Mouse (Mus musculus) embryonic fibroblast, embryonic 13.5 days (primary cell): Measurements from ENCODE around the gene Snap29.

Experiments
- CTCF ChIP-seq: IDR thresholded peaks from 2 replicates; pipeline ENCODE4 v1.5.1; 2011; ENCODE audit warnings: mild to moderate bottlenecking, control low read depth, low read length, moderate library complexity, borderline replicate concordance; ENCODE audit not compliant: insufficient read depth
- POLR2A ChIP-seq: IDR thresholded peaks from 2 replicates; pipeline ENCODE4 v1.6.1; 2011; ENCODE audit warnings: low read depth, mild to moderate bottlenecking, control low read depth, low read length, moderate library complexity

- TF ChIP-seq POLR2A = no peak
- no peak for TF ChIP-seq CTCF
These were observed 46.6 kb downstream of the Snap29 start for GRCm38 (mm10) chr16:17452373-17452715.
